Mouse (Mus musculus) lung, postnatal 0 days (tissue): Measurements from ENCODE around the gene Nos1. TPM values are rescaled to one million over a fixed set of nuclear protein-coding genes. Genes with fewer than 3 reads are reported as not detected.

Source experiments
- ATAC-seq: fragments of 200-750 bp; cut with Nextera tagmentation; 2 replicates; pipeline ENCODE4 v1.8.0; 2017; ENCODE audit warnings: moderate library complexity
- DNase-seq: peaks from one replicate; pipeline ENCODE4 v3.0.0-alpha.2; 2016; ENCODE audit warnings: low spot score
- H3K27ac ChIP-seq: fragments of 300-500 bp; sonication (generic); 2 replicates; pipeline ENCODE4 v1.5.1; 2014; ENCODE audit warnings: antibody characterized with exemption, mild to moderate bottlenecking, low read length, mixed read lengths
- H3K27me3 ChIP-seq: fragments of 300-500 bp; sonication (generic); replicated peaks from 2 replicates; pipeline ENCODE4 v1.6.1; 2014; ENCODE audit warnings: low read length, mixed read lengths; ENCODE audit not compliant: insufficient read depth
- H3K36me3 ChIP-seq: fragments of 300-500 bp; sonication (generic); 2 replicates; pipeline ENCODE4 v1.6.1; 2014; ENCODE audit warnings: low read length, mixed read lengths; ENCODE audit not compliant: insufficient read depth
- H3K4me1 ChIP-seq: fragments of 300-500 bp; sonication (generic); 2 replicates; pipeline ENCODE4 v1.6.1; 2014; ENCODE audit warnings: antibody characterized with exemption, low read depth, low read length, mixed read lengths; ENCODE audit not compliant: insufficient read depth
- H3K4me2 ChIP-seq: fragments of 300-500 bp; sonication (generic); replicated peaks from 2 replicates; pipeline ENCODE4 v1.6.1; 2014; ENCODE audit warnings: low read depth, mild to moderate bottlenecking, low read length, moderate library complexity, mixed read lengths
- H3K4me3 ChIP-seq: fragments of 300-500 bp; sonication (generic); 2 replicates; pipeline ENCODE4 v1.5.1; 2014; ENCODE audit warnings: low read depth, low read length
- H3K9ac ChIP-seq: fragments of 300-500 bp; sonication (generic); replicated peaks from 2 replicates; pipeline ENCODE4 v1.6.1; 2014; ENCODE audit warnings: low read depth, mild to moderate bottlenecking
- H3K9me3 ChIP-seq: fragments of 300-500 bp; sonication (generic); 2 replicates; pipeline ENCODE4 v1.6.1; 2016; ENCODE audit warnings: low read length, mixed read lengths
- CTCF ChIP-seq: IDR thresholded peaks from 2 replicates; pipeline ENCODE4 v1.5.1; 2016; ENCODE audit warnings: antibody characterized with exemption, mild to moderate bottlenecking
- EP300 ChIP-seq: IDR thresholded peaks from 2 replicates; pipeline ENCODE4 v1.6.1; 2016; ENCODE audit warnings: antibody characterized with exemption, mild to moderate bottlenecking, control low read depth
- WGBS: fragments of 180-500 bp; shearing (Covaris S2); extraction: QIAGEN DNeasy Blood & Tissue Kit; methylation state at CpG from one replicate; pipeline ENCODE4 v1.1.7; 2014; 5-methylcytosine and 5-hydroxymethylcytosine counted together
- polyA plus RNA-seq: library from polyadenylated mRNA; unstranded; fragments of >200 nt; fragmentation: Nextera tagmentation; extraction: Ambion mirVana; gene quantifications from 2 replicates; pipeline ENCODE4 v1.2.1, GENCODE M21; 2015

Nos1 gene
- polyA plus RNA-seq, 1 experiment from 2014 or later, result 0.05 TPM

DNA sequence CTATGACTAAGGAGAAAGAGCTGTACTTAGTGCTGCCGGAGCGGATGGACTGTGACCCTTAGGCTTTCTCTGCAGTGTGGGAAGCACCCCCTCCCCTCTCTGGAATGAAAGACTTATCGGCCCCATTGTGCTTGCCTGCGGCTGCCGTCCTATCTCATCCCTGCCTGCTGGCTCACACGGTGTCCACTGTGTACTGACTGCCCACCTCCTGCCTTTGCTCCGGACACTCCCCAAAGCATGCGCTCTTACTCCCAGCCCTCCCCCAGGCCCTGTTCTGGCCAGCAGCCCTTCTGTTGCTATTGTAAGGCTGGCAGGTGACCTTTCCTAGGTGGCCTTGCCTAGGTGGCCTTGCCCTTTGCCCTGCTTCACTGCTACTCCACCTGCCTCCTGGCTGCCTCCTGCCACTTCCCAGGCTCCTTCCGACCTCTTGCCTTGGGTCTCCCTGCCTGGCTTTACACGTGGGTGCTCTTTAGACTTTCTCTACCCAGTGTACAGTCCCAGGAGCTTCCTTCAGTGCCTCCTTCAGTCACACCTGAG, 216.7 kb downstream of the Nos1 start:
- no peak overlapping the region for H3K27ac ChIP-seq
- H3K27me3 ChIP-seq, result no peaks in the 10 kb centered on the region
- no peaks in the 10 kb centered on the region for H3K9me3 ChIP-seq
- WGBS, result 70% methylated on average over 10 of the region's 10 CpGs
- peaks cover 9% of the 10 kb centered on the region; the same call in 1 of the 2 replicates for H3K36me3 ChIP-seq
- H3K4me3 ChIP-seq, result no peak overlapping the region
- TF ChIP-seq CTCF (no peak), EP300 (no peak)
- H3K4me2 ChIP-seq, result no peak overlapping the region
- no peak overlapping the region for H3K9ac ChIP-seq
- no peaks in the 10 kb centered on the region for H3K4me1 ChIP-seq
- no peak for DNase-seq
- no peak for ATAC-seq

DNA sequence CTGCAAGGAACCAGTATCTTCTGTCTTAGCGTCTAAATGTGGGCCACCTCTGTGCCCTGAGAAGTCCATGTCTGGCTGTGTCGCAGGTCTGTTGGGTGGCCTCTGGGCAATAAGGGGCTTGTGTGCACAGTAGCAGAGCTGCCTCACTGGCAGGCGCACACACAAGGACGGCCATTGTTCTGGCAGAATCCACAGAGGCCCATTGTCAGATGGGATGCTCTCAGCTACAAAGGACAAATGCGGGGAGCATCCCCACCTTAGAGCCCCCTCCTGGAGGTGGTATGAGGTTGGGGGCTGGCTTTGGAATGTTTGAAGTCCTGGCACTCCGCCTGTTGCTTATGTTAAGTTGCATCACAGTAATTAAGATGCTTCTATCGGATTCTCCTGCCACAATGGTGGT, 218.2 kb downstream of the Nos1 start:
- ATAC-seq (no peak), DNase-seq (no peak)
- Histone ChIP-seq H3K4me1 (no peaks in the 10 kb centered on the region), H3K4me2 (no peak overlapping the region), H3K27ac (no peak overlapping the region), H3K4me3 (no peak overlapping the region), H3K9me3 (no peaks in the 10 kb centered on the region), H3K9ac (no peak overlapping the region), H3K36me3 (peaks cover 16% of the 10 kb centered on the region; the same call in 1 of the 2 replicates), H3K27me3 (no peaks in the 10 kb centered on the region)
- 68% methylated on average over 7 of the region's 7 CpGs for WGBS
- no peak for TF ChIP-seq CTCF
- TF ChIP-seq EP300, result no peak

DNA sequence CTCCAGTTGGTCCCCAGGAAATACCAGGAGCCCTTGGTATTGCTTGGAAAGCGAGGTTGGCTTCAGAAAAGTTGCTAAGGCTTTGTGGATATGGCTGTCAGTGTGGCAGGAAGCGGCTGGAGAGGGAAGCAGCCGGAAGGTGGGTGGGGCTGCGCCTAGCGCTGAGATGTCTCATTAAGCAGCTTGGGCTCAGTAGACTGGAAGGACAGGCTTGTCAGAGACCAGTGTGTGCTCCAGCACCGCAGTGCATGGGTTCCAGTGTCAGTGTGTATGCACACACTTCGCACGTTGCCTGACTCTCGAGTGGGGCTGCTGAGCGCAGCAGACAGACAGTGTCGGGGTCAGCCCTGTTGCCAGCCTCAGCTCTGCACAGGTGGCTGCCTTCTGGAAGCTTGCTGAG, 218.8 kb downstream of the Nos1 start:
- H3K27me3 ChIP-seq, result no peaks in the 10 kb centered on the region
- peaks cover 16% of the 10 kb centered on the region; the same call in 1 of the 2 replicates for H3K36me3 ChIP-seq
- no peaks in the 10 kb centered on the region for H3K9me3 ChIP-seq
- H3K27ac ChIP-seq, result no peak overlapping the region
- H3K9ac ChIP-seq, result no peak overlapping the region
- H3K4me2 ChIP-seq, result no peak overlapping the region
- 71% methylated on average over 11 of the region's 11 CpGs for WGBS
- TF ChIP-seq CTCF (no peak), EP300 (no peak)
- ATAC-seq, result no peak
- H3K4me1 ChIP-seq, result no peaks in the 10 kb centered on the region
- H3K4me3 ChIP-seq, result no peak overlapping the region
- DNase-seq, result no peak

DNA sequence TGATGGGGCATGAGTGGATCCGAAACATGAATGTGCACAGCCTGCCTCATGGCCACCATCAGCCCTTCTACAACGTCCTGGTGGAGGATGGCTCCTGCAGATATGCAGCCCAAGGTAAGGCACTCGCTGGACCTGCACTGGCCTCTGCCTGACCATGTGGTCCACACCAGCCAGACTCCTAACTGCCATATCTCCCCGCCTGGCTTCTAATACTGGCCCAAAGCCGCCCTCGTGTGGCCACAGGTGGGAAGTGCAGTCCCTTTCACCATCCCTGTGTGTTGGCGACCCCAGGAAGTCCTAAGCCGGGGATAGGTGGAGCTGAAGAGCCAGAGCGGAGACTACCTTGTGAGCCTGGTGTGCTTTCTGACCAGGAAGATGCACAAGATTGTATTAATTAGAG, 221.2 kb downstream of the Nos1 start:
- 29% methylated on average over 9 of the region's 9 CpGs for WGBS
- no peaks in the 10 kb centered on the region for H3K27me3 ChIP-seq
- no peak overlapping the region for H3K4me3 ChIP-seq
- peak; percentile 63 for ATAC-seq
- H3K36me3 ChIP-seq, result 0 out of 2 replicates have a peak, but pooled peaks cover 9% of the 10 kb centered on the region
- no peaks in the 10 kb centered on the region for H3K9me3 ChIP-seq
- no peak overlapping the region for H3K4me2 ChIP-seq
- DNase-seq, result peak; percentile 60
- no peak overlapping the region for H3K9ac ChIP-seq
- no peak overlapping the region for H3K27ac ChIP-seq
- TF ChIP-seq CTCF (peak; percentile 94), EP300 (no peak)
- H3K4me1 ChIP-seq, result no peaks in the 10 kb centered on the region

DNA sequence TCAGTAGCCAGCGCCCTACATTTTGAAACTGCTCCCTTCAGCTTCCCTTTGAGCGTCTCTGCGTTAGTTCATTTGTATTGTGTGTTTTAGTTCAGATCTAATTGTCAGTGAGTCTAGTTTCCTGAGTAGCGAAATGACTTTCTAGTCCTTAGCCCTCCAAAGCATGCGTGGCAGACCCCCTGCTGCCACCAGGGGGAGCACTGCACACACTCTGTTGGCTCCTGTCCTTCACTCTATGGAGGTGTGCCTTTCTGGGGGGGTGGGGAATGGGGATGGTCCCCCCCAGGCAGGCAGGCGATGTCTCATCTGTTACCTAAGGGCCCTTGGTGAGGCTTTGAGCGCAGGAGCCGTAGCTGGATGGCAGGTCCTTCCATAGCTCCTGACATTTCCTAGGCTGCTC, 223.8 kb downstream of the Nos1 start:
- Histone ChIP-seq H3K4me1 (no peaks in the 10 kb centered on the region), H3K4me2 (no peak overlapping the region), H3K27ac (no peak overlapping the region), H3K9me3 (no peaks in the 10 kb centered on the region), H3K27me3 (no peaks in the 10 kb centered on the region), H3K36me3 (peaks cover 17% of the 10 kb centered on the region), H3K9ac (no peak overlapping the region), H3K4me3 (no peak overlapping the region)
- TF ChIP-seq CTCF (peak; percentile 87), EP300 (no peak)
- DNase-seq (peak; percentile 50), ATAC-seq (no peak)
- 70% methylated on average over 8 of the region's 8 CpGs for WGBS

DNA sequence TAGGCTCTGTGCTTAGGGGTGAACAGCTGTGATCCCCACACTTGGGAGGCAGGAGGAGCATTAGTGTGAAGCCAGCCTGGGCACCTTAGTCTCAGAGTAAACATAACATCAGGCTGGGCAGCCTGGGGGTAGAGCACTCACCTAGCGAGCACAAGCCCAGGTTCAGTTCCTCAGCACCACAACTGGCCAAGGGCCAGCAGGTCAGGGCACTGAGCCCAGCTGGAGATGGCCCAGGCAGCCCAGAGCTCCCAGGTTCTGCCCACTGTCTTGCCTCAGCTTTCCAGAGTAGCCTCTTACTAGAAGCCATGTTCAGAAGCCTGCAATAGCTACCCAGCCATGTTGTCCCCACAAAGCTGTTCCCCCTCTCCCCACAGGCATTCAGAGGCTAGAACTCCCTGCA, 224.9 kb downstream of the Nos1 start:
- 77% methylated on average over 1 of the region's 1 CpGs for WGBS
- Histone ChIP-seq H3K27me3 (no peaks in the 10 kb centered on the region), H3K4me3 (no peak overlapping the region), H3K36me3 (peaks cover 17% of the 10 kb centered on the region), H3K9me3 (no peaks in the 10 kb centered on the region), H3K4me1 (no peaks in the 10 kb centered on the region), H3K9ac (no peak overlapping the region), H3K27ac (no peak overlapping the region), H3K4me2 (no peak overlapping the region)
- no peak for ATAC-seq
- TF ChIP-seq CTCF, result no peak
- no peak for TF ChIP-seq EP300
- DNase-seq, result no peak

DNA sequence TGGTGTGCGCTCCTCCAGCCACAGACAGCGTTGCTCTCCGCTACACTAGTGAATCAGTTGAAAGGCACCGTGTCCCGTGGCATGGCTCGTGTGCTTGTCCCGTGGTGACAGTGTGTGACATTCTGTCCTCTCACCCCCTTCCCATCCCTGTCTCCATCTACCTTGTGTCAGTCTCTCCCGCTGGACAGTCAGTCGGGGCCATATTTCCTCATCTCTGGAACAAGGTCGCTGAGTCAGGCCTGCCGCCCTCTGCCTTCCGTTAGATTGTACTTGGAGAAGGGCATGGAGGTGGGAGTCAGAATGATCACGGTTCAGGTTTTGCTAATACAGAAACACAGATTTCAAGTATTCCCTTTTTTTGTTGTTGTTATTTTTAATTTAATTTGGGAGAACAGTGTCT, 227.5 kb downstream of the Nos1 start:
- Histone ChIP-seq H3K4me2 (no peak overlapping the region), H3K27ac (no peak overlapping the region), H3K36me3 (peaks cover 8% of the 10 kb centered on the region), H3K9ac (no peak overlapping the region), H3K9me3 (no peaks in the 10 kb centered on the region), H3K4me1 (no peaks in the 10 kb centered on the region), H3K27me3 (no peaks in the 10 kb centered on the region), H3K4me3 (no peak overlapping the region)
- ATAC-seq (no peak), DNase-seq (no peak)
- TF ChIP-seq EP300 (no peak), CTCF (no peak)
- 90% methylated on average over 13 of the region's 13 CpGs for WGBS

Other genes starting within 250 kb of the Nos1 start
- 18.8 and 19.8 TPM in 2 replicates for gene Fbxo21, start 195.7 kb downstream of the Nos1 start, polyA plus RNA-seq
- gene Tesc, start 246.7 kb downstream of the Nos1 start, polyA plus RNA-seq, result 1.5 and 1.6 TPM in 2 replicates